Mouse (Mus musculus) heart, postnatal 25 days (tissue): ENCODE data around the gene Snapc2. TPM values are rescaled to one million over a fixed set of nuclear protein-coding genes. Genes with fewer than 3 reads are reported as not detected.

Experiments
- DNase-seq: peaks from one replicate; pipeline ENCODE4 v3.0.0; 2022; ENCODE audit warnings: low spot score
- intact Hi-C: fragments of 180-260 bp; cut with DNase I; formaldehyde crosslinking; loops from one replicate; pipeline ENCODE4 v1.15.1; 2025
- total RNA-seq, 2 experiments: library from RNA; stranded (reverse); gene quantifications; 2 replicates each; pipeline ENCODE4 v1.2.3; 2021

Snapc2 gene
- 10 to 100 TPM; 14.4 to 15.0 TPM for total RNA-seq

DNA sequence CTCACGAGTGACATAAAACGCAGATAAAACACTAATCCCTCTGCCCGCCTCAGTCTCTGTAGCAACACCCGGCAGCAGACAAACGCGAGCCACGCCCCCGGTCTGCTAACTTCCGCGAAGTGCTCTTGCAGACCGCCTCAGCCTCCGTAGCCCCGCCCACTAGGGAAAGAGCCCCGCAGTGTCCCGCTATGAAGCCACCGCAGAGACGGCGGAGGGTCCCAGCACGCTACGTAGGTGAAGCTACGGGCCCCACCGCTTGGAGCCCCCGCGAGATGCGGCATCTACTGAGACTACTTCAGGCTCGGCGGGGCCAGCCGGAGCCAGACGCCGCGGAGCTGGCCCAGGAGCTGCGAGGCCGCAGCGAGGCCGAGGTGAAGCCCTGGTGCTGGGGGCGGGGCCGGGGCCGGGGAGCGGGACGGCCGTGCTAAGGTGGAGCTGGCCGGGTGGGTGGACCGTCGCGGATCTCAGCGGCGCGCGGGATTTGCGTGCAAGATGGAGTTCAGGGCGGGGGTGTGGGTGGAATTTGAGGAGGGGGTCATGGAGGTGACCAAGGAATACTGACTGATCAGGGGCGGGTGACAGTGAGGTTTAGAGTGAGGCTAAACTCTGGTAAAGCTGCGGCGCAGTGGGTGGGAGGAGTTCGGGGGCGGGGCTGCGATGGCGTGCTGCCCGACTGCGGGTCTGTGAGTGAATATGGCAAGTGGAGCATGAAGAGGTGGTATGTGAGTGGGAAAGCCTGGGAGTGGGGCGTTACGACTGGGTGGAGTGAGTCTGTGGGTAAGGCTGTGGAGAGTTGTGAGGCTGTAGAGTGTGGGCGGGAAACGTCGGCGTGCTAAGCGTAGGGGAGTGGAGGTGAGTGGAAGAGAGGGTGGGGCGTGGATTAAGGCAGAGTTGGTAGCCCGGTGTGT, at the start of gene Snapc2:
TSS of gene Snapc2 (plus strand) at position 147 of the 908 bp plus-strand sequence.
- intact Hi-C loops, result loop anchor here (2.0 to 10.0 kb wide), 4 partner anchors 14 to 422 kb away; partner anchors contain the start of genes Gm49320 and Map2k7
- DNase-seq, result peak; percentile 89

DNA sequence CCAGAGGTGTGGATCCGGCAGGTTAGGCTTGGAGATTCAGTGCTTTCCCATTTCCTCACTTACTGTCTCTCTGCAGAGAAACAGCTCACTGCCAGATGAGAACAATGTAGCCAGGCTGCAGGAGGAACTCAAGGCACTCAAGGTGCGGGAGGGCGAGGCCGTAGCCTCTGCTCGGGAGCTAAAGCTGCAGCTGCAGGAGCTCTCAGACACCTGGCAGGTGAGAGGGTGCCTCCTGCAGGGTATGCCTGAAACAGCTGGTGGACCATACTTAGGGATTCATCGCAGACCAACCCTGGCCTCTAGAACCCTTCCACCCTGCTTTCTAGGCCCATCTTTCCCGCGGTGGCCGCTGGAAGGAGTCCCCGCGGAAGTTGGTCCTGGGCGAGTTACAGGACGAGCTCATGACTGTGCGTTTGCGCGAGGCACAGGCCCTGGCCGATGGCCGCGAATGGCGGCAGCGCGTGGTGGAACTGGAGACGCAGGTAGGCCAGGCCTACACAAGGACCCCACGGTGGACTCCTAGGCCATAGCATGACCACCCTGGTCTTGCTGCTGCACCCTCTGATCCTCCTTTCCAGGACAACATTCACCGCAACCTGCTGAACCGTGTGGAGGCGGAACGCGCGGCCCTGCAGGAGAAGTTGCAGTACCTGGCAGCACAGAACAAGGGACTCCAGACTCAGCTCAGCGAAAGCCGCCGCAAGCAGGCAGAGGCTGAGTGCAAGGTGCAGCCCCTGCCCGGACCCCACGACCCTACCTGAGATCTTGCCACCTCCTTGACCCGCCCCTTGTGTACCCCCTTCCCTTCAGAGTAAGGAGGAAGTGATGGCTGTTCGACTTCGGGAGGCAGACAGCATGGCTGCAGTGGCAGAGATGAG, 47.4 kb upstream of the Snapc2 start:
- DNase-seq, result no peak
- intact Hi-C loops, result no loop called here

DNA sequence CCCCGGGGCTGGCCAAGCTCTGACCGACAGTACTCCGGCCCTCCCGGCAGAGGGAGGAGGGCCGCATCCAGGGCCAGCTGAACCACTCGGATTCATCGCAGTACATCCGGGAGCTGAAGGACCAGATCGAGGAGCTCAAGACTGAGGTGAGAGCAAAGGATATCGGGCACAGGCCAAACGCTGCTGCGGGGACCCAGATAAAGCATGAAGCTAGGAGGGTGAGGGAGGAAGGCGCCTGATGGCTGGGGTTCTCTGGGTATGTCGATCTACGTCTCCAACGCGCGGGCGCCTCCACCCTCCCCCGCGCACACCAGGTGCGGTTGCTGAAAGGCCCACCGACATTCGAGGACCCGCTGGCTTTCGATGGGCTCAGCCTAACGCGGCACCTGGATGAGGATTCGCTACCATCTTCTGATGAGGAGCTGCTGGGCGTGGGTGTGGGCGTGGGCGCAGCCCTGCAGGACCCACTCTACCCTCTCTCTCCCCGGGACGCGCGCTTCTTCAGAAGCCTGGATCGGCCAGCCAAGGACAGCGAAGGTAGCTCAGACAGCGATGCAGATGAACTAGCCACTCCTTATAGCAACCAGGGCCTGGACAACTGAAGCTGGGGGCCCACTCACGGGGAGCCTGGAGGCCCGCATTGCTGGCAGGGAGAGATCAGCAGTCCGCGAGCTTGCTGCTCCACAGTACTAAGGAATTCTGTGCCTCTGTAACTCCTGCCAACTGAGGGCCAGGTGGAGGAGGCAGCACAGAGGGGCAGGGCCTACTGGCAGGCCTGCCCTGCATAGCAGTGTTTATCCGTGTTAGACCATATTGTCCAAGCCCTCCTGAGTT, 46.5 kb upstream of the Snapc2 start:
- intact Hi-C loops, result no loop called here
- DNase-seq, result no peak

DNA sequence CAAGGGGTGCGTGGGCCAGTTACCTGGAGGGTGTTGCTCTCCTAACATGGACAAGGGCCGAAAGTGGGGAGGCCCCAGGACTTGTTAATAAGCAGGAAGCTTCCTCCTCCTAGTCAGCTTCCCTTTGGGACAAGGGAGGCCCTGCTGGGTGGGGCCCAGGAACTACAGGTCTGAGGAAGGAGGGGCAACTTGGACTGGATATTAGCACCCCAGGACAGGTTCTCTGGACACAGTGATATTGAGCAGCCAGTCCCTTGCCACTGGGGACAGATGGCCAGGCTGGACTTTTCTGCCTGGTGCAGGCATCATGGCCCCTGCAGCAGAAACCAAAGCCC, 45.9 kb upstream of the Snapc2 start:
- intact Hi-C loops, result no loop called here
- DNase-seq, result no peak

DNA sequence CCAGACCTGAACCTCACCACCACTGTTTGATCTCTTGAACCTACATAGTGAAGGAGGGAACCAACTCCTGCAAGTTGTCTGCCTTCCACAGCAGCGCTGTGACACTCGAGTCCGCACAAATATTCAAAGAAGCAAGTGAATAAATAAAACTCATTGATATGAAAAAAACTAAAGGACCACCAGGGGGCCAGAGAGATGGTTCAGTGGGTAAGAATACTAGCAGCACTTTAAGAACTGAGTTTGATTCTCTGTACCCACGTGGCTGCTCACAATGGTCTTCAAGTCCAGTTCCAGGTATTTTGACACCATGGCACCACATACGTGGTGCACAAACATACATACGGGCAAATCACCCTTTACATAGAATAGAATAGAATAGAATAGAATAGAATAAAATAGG, 41.8 kb upstream of the Snapc2 start:
- no peak for DNase-seq

DNA sequence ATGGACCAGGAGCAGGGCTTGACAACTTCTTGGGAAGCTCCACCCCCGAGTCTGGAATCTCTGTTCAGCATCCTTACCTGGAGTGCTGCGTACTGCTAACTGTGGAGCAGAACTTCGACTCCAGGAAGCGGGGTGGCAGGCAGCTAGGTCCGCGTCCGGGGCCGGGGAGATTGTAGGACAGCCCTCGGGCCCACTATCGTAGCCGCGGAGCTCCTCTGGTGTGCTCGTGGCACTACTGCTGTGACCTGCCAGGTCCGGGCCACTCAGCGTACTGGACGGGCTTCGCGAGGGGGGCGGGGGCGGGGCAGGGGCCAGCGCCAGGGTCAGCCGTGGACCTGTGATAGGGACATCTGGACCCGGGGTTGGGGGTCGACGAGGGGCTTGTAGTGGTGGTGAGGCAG, 40.1 kb upstream of the Snapc2 start:
- intact Hi-C loops, result no loop called here
- no peak for DNase-seq

More for the DNA sequence above, 41.8 kb upstream of the Snapc2 start:
- intact Hi-C loops, result no loop called here

DNA sequence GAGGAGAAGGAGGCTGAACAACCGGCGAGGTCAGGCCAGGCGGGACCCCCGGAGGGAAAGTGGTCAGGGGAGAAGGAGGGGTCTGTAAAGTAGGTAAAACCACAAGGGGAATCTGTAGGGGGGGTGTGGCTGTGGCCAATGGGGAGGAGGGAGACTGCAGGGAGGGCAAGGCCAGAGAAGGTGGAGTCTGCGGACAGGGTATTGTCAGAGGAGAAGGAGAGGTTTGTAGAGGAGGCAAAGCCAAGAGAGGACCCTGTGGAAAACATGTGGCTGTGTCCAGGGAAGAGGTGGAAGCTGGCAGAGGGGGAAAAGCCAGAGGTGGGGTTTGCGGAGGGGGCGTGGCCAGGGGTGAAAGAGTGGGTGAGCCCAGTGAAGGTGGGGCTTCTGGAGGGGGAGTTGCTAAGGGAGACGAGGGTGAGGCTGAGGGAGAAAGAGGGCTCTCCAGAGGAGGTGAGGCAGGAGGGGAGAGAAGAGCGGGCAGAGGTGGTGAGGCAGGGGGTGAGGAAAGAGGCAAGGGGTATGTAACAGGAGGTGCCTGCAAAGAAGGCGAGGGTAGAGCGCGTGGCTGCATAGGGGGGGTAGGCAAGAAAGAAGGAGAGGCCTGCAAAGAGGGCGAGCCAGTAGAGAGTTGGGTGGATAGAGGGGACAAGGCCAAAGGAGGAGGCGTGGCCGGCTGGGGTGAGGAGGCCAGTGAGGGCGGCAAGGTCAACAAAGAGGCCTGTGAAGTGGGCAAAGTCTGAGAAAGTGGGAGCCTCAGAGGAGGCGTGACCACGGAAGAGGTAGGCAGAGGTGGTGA, 39.5 kb upstream of the Snapc2 start:
- intact Hi-C loops, result no loop called here

DNA sequence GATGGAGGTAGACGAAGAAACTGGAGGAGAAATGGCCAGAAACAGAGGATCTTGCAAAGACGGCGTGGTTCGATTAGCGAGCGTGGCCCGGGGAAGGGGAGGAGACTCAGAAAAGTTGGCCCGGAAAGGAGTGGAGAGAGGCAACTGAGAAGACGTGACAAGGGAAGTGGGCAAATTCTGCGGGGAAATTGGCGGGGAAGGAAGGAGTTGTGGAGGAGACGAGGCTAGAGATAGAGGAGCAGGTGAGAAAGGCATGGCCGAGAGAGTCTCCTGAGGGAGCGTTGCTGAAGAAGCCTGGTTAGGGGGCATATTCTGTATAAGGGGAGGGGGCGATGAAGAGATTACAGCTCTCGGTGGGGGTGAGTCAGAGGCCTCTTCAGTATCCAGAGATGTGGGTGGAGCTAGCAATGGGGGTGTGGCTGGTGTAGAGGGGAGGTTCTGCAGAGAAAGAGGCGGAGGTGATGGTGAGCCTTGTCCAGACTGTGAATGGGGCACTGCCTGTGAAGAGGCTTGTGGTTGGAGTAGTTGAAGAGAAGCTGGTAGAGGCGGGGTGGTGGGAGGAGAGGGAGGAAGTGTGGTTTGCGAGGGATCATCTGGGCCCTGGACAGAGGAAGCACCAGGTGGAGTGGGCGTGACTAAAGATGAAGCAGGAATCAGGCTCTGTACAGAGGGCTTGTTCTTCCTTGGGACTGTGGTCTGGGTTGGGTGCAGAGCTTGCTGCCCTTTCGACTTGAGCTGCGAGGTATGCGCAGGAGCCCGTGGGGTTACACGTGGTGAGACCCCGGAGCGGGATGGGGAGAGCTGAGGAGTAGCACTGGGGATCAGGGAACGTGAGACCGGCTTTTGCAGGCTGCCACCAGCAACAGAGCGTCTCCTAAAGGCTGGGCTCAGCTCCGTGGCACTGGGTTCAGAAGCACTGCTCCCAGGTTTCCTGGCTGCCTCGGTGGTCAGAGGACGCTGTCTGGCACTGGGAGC, 38.6 kb upstream of the Snapc2 start:
- intact Hi-C loops, result no loop called here
- DNase-seq, result no peak

More for the DNA sequence above, 39.5 kb upstream of the Snapc2 start:
- peak; percentile 17 for DNase-seq

DNA sequence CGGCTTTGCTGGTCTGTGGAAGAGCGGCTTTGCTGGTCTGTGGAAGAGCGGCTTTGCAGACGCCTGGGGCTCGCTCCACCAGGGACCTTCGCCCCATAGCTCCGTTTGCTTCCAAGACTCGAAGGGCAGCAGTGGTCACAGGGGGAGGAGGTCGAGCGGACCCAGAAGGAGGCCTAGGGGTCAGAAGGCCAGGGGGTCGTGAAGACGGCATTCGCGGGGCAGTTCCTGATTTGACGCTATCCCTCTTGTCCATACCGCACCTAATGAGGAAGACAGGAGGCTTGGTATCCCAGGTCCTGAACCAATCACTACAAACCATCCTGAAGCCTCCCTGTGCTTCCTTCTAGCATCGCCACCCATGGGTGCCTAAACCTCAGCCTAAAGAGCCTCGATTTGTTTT, 36.6 kb upstream of the Snapc2 start:
- no peak for DNase-seq
- intact Hi-C loops, result no loop called here

DNA sequence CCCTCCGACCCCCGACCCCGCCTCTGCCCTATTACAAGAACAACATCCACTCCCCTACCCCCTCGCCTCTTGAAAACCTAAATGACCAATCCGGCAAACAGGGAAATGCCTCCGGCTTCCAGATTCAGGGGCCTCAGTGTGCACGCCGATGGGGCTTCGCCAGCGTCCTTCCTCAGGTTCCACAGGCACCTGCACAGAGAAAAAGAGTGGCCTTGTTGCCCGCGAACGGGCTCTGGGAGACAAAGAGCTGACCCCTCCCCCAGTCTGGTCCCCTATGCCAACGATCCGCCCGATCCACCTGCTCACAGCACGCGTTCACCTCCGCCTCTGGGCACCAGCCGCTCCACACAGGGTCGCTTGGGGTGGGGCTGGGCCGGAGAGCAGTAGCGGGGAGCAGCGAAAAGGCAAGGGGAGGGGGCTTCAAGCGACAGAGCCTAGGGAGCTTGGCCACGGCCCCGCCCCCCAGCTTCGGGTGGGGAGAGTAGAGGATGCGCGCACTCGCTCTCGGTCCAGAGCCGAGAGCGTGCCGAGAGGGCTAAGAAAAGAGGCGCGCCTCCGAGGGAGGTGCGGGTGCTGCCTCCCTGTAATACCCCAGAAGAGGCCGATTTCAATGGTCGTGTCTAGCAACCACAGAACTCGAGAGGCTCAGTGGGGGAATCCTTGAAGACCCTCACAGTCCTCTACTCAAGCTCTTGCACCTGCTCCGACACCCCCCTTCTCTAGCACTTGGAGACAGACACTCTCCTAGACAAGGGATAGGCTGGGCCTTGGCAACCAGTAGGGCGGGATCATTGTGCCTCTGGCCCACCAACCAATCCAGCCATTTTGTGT, 35.9 kb upstream of the Snapc2 start, which contains the start of gene Prr36:
TSS of gene Prr36 (minus strand) at position 669 of the 831 bp plus-strand sequence.
- intact Hi-C loops, result no loop called here
- DNase-seq, result no peak

DNA sequence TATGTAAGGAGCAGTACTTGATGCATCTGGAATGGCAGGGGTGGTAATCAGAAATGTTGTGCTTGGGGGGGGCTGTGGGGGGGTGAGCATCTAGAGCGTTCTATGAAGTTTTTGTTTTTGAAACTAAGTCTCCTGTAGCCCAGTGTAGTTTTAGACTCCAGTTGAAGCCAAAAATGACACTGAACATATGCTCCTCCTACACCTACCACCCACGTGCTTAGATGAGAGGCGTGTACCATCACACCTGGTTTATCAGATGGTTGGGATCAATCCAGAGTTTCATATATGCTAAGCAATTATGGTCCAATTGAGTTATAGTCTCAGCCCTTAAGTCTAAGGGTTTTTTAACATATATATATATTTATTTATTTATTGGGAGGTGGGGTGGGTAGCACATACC, 33.3 kb upstream of the Snapc2 start:
- no peak for DNase-seq
- intact Hi-C loops, result no loop called here

DNA sequence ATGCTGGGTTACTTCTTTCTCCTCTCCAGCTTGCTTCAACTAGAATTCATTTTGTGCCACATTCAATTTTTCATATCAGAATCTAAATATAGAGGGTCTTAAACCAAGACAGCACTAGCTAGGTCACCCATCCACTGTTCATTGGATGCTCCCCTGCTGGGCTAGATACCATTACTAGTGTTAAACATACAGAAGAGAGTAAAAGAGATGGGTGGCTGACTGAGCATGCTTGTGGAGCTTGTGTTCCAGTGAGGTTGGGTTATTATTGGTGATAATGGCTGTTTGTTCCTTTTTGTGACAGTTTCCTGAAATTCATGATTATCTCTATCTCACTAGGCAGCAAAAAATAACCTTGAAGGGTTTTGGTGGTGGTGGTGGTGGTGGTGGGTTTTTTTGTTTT, 30.8 kb upstream of the Snapc2 start:
- intact Hi-C loops, result no loop called here
- no peak for DNase-seq

DNA sequence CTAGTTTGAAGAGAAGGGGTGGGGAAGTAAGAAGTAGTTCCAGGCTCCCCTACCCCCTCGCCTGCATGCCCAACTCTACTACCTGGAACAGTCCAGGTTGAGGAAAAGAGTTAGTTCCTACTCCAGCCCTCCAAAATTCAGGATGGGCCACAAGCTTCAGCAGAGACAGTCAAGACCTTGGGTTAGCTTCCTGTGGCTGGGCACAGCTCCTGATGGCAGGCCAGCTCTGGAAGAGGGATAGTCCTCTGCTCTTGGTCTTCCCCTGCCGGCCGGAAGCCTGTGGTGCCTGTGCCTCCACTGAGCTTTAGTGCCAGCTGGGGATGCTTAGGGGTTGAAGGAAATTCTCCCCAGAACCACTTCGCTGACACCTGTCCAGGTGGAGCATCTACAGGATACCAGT, 26.6 kb upstream of the Snapc2 start:
- DNase-seq, result no peak
- intact Hi-C loops, result no loop called here

DNA sequence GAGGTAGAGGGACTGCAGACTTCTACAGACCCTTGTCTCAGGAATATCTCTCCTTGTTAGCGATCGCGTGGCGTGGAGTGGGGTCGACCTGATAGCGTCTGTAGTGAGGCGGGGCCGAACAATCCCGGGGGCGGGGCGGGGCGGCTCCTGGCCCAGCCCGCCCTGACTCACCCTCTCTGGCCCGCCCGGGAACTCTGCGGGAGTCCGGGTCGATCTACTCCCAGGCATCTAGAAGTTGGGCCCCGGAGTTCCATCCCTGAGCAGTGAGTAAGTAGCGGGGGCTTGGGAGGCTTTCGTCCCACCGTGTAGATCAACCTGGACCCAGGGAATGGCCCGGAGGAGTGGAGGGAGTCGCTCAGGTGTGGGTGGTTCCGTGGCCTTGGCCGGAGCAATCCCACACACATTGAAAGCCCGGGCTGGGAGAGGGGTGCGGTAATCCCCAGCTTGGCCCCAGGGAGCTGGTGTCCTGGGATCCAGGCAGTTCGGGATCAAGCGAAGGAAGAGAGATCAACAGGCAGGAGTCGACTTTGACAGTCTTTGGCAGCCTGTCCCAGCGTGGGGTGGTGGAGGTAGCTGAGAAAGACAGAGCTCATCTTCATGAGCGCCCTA, 26.0 kb upstream of the Snapc2 start, which contains the start of gene Lrrc8e:
TSS of gene Lrrc8e (plus strand) at position 89 of the 609 bp plus-strand sequence.
- DNase-seq, result no peak
- intact Hi-C loops, result no loop called here

DNA sequence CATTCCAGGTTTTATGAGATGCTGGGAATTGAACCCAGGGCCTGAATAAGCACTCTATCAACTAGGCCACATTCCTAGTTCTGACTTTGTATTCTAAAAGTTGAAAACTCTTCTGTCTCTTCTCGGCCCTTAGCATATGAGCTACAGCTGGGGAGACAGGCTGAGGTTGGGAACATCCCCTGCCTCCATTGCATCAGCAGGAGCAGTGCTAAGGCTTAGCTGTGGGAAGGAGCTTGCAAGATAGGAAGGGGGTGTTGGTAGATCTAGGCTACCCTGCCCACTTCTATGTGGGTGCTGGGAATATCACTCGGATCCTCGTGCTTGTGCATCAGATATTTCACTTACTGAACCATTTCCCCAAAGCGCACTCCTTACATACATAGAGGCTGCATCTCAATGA, 25.0 kb upstream of the Snapc2 start:
- no peak for DNase-seq
- intact Hi-C loops, result no loop called here

DNA sequence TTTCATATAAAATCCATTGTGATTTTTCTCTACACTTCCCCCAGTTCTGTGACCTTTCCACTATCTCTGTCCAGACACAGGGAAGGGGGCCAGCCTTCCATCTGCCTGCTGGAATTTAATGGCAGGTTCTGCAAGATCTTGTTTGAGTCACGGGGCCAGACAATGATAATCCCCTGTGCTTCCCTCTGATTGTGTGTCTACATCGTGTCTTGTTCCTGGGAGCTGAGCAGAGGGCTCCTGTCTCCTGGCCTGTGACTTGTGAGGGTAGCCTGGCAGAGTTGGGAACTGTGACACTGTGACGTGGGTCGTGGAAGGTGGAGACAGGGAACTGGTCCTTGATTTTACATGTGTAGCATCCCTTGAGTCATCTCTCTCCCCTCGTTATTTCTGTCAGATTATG, 23.1 kb upstream of the Snapc2 start:
- intact Hi-C loops, result no loop called here
- DNase-seq, result no peak
